Mouse (Mus musculus) spleen, adult 2 months (tissue): Measurements from ENCODE around the gene Clstn3.

ENCODE experiments used
- CTCF ChIP-seq: fragments of 200-500 bp; IDR thresholded peaks from 2 replicates; pipeline ENCODE4 v1.5.1; 2011; ENCODE audit warnings: mild to moderate bottlenecking, inconsistent platforms; ENCODE audit not compliant: insufficient read depth, insufficient read length, insufficient replicate concordance; ENCODE audit errors: extremely low read depth
- POLR2A ChIP-seq: fragments of 200-500 bp; IDR thresholded peaks from 2 replicates; pipeline ENCODE4 v1.6.1; 2011; ENCODE audit warnings: low read depth, low read length, inconsistent platforms

DNA sequence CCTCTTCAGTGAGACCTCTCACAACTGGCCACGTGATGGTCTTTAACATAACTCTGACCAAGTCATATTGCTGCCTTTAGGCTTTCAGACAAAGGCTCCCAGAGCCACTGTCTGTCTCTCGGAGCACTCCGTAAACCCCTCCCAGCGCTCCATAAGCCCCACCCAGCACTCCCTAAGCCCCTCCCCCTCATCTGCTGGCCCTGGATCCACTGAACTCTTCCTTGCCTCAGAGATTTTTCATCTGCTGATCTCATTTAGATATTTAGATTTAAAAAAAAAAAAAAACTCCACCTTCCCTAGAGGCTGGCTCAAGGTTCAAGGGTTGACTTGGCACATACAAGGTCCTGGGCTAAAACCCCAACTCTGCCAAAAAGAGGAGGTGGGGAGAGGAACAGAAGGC is 10.8 kb downstream of the Clstn3 start:
- TF ChIP-seq CTCF: no peak
- TF ChIP-seq POLR2A: no peak
